In genomic region chr9:28748902-28749301, GRCm38 (mm10) we compare ENCODE assay signal across 8 mouse cellular contexts.
DNase-seq lines count a peak whose midpoint lies in the region; ATAC-seq and TF ChIP-seq lines count a peak whose summit lies in the region.

No protein-coding gene starts in this region.

- no peaks in the 10 kb centered on the region for H3K27me3 ChIP-seq in heart, adult 2 months (ENCODE audit: control insufficient read depth, insufficient read depth, low read length)
- H3K27me3 ChIP-seq in heart, embryonic 11.5 days (ENCODE audit: control insufficient read depth, insufficient read depth, low read length), result no peaks in the 10 kb centered on the region
- H3K27me3 ChIP-seq in neural tube, embryonic 15.5 days (replicated peaks), result no peaks in the 10 kb centered on the region

- H3K36me3 ChIP-seq in heart, adult 2 months (ENCODE audit: control insufficient read depth, insufficient read depth, low read length), result no peaks in the 10 kb centered on the region
- H3K36me3 ChIP-seq in heart, embryonic 11.5 days (ENCODE audit: control insufficient read depth, insufficient read depth, low read length), result no peaks in the 10 kb centered on the region
- H3K36me3 ChIP-seq in neural tube, embryonic 15.5 days, result no peaks in the 10 kb centered on the region

- no peak overlapping the region for H3K4me3 ChIP-seq in heart, adult 2 months
- no peak overlapping the region for H3K4me3 ChIP-seq in heart, embryonic 11.5 days (ENCODE audit: low read depth, low read length)
- no peak overlapping the region for H3K4me3 ChIP-seq in neural tube, embryonic 15.5 days (replicated peaks)

- no peaks in the 10 kb centered on the region for H3K79me2 ChIP-seq in heart, adult 2 months (replicated peaks; ENCODE audit: control insufficient read depth, insufficient read depth, low read length)

- TF ChIP-seq CTCF in heart, adult 2 months (IDR thresholded peaks at IDR 0.05), result peak; percentile 53

- DNase-seq in heart, adult 2 months, result no peak
- peak; percentile 17 for DNase-seq in neural tube, embryonic 10.5 days (ENCODE audit: extremely low spot score, low spot score)
- DNase-seq in cerebellum, adult 9-11 months, result peak; percentile 50
- DNase-seq in retina, embryonic 14.5 days (ENCODE audit: low spot score), result peak; percentile 47
- DNase-seq in ovary, postnatal 36 days (ENCODE audit: low spot score), result no peak

- 89% methylated on average over 2 of the region's 2 CpGs for WGBS in heart, adult 2 months
- WGBS in heart, embryonic 11.5 days (ENCODE audit: insufficient replicate concordance), result 83% methylated on average over 2 of the region's 2 CpGs
- WGBS in neural tube, embryonic 15.5 days, result 78% methylated on average over 2 of the region's 2 CpGs

- no peak overlapping the region for H3K27ac ChIP-seq in heart, adult 2 months
- no peak overlapping the region for H3K27ac ChIP-seq in heart, embryonic 11.5 days (ENCODE audit: low read depth, low read length)
- no peak overlapping the region for H3K27ac ChIP-seq in neural tube, embryonic 15.5 days (replicated peaks)

- no peaks in the 10 kb centered on the region for H3K9me3 ChIP-seq in heart, embryonic 11.5 days (replicated peaks; ENCODE audit: control insufficient read depth, low read length)
- H3K9me3 ChIP-seq in neural tube, embryonic 15.5 days (replicated peaks), result no peaks in the 10 kb centered on the region

- intact Hi-C loops in heart, adult 2 months (cut with DNase I), result no loop called here

- no peaks in the 10 kb centered on the region for H3K4me1 ChIP-seq in heart, adult 2 months (ENCODE audit: control insufficient read depth, insufficient read depth, low read length)
- no peaks in the 10 kb centered on the region for H3K4me1 ChIP-seq in heart, embryonic 11.5 days (ENCODE audit: control insufficient read depth, insufficient read depth, low read length)
- H3K4me1 ChIP-seq in neural tube, embryonic 15.5 days, result no peaks in the 10 kb centered on the region

- no peak overlapping the region for H3K9ac ChIP-seq in heart, adult 2 months (ENCODE audit: low read depth, low read length)
- H3K9ac ChIP-seq in heart, embryonic 11.5 days (ENCODE audit: low read depth, low read length), result no peak overlapping the region
- H3K9ac ChIP-seq in neural tube, embryonic 15.5 days (replicated peaks), result no peak overlapping the region

- H3K4me2 ChIP-seq in heart, embryonic 11.5 days, result no peak overlapping the region
- H3K4me2 ChIP-seq in neural tube, embryonic 15.5 days, result no peak overlapping the region

- no peak for TF ChIP-seq POLR2A in heart, adult 2 months (IDR thresholded peaks at IDR 0.05; ENCODE audit: insufficient read depth, low read depth, low read length)

- TF ChIP-seq EP300 in heart, adult 2 months (IDR thresholded peaks at IDR 0.05; ENCODE audit: insufficient read depth, low read depth, low read length), result no peak

- ATAC-seq in heart, embryonic 11.5 days (replicated peaks; ENCODE audit: insufficient number of reproducible peaks, low FRiP score, low TSS enrichment), result no peak
- ATAC-seq in neural tube, embryonic 15.5 days (ENCODE audit: low FRiP score), result no peak
- ATAC-seq in megakaryocyte progenitor cell, adult 5-6 weeks (replicated peaks; ENCODE audit: poor library complexity), result no peak

Comparison
In these comparisons a context has a peak if more than half of its experiments do, and no peak if none do; other contexts are left out.
1. DNase-seq: peak in neural tube, embryonic 10.5 days (single experiment), cerebellum, adult 9-11 months (single experiment) and retina, embryonic 14.5 days (single experiment); none in heart, adult 2 months (0 of 2) and ovary, postnatal 36 days (single experiment).